Mouse (Mus musculus): Measurements from ENCODE around the gene Cdk20.

The Cdk20 gene

DNA sequence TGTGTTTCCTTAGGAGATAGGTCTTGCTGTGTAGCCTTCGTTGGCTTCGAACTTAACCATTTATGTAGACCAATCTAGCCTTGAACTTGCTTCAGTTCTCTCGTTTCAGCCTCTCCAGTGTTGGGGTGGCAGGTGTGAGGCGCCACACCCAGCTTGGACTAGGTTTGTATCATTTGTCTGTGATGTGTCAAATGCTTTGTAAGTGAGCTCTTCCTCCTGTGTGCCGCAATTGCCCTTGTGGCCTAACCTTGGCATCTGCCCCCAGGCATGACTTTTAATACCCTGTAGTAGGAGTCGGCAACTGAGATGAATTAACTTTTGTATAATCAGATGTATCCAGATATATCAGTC lies 9.5 kb upstream of the Cdk20 start:
- WGBS: 95% methylated on average over 6 of the region's 6 CpGs

DNA sequence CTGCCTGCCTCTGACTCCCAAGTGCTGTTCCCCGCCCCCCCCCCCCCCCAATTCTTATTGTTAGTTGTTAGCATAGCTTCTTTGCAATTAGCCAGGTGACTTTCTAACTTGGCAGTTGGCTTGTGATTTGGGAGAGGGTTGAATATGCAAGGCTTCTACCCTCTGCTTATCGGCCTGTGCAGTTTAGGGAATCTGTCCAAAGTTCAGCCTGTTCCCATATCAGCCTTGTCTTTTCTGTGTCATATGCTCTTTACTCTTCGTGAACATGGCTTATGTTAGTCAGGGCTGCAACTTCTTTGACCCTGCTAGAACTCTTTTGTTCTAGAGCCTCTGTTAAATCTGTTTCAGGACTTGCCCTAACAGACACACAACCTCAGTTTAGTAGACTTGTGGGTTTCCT lies 7.8 kb upstream of the Cdk20 start:
- WGBS: 82% methylated on average over 3 of the region's 3 CpGs

DNA sequence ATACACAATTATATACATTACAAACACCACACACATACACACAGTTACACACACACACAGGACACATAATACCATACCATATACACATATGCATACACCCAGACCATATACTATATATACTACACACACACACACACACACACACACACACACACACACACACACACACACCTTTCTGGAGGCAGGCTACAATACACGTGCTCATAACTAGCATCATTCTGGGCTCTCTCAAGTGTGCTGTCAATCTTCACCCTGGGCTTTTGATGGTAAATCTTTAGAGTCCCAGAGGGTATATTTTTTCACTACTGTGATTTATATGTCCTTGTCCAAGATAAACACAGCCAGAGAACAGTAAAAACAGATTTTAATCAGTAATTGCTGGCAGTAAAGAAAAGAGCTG lies 6.8 kb upstream of the Cdk20 start:
- WGBS: 73% methylated on average over 1 of the region's 1 CpGs

DNA sequence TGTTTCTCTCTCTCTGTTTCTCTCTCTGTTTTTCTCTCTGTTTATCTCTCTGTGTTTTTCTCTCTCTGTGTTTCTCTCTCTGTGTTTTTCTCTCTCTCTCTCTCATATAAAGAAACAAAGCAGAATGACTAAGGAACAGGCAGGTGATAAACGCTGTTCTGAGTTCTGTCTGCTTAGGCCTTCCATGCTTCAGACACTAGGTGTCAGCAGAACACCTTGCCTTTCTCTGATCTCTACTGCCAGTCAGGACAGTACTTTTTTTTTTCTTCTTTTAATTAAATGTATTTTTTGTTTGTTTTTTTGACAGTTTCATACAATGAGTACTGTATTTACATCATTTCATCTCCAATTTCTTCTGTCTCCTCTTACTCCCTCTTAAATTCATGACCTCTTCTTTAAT lies 2.8 kb upstream of the Cdk20 start:
- WGBS: 5% methylated on average over 1 of the region's 1 CpGs

DNA sequence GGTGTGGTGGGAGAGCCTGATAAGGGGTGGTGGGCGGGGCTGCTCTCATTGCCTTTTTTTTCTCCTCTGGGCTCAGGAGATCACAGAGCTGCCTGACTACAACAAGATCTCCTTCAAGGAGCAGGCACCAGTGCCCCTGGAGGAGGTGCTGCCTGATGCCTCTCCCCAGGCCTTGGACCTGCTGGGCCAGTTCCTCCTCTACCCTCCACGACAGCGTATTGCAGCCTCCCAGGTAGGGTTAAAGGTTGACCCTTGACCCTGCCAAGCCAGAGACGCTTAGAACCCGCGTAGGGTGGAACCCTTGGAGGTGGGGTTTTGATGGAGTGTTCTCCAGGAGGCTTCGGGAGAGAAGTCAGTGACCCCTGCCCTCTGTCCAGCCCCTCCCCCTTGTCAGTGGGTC lies 5.7 kb downstream of the Cdk20 start:
- WGBS: 83% methylated on average over 7 of the region's 7 CpGs

DNA sequence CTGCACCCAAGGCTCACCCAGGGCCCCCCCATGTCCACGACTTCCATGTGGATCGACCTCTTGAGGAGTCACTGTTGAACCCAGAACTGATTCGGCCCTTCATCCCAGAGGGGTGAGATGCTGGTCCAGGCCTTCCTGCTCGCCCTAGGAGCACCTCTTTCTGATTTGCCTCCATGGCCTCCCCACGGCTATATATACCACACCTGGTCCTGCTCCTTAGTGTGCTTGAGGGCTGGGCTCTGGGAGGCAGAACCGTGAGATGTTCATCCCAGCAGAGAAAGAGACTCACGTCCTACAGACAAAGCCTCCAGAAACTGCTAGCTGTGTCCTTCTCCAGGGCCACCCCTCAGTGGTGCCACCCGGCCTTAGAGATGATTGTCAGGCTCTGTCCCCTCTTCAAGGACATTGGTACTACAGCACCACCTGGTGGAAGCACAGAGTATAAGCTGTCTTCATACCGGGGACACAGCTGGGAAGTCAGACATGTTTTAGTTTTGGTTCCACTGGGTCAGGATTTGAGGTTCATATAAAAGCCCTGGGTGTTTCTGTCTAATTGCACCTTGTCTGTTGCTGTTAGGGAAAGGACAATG lies 6.8 kb downstream of the Cdk20 start:
- 53% methylated on average over 9 of the region's 9 CpGs for WGBS

DNA sequence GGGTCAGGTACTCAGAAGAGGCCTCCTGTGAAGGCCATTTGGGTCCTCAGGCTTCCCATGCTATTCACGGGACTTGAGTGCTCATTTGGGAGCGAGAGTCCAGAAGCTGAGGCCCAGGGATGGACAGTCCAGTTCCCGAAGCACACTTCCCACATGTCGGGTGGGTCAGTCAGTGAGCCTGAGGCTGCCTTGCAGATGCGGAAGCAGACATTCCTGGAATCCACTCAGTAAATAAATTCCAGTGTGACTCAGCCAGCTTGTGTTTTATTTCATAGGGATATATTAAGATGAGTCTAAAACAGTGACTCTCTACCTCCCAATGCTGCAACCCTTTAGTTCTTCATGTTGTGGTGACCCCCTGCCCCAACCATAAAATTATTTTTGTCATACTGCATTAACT lies 7.4 kb downstream of the Cdk20 start:
- WGBS: 73% methylated on average over 5 of the region's 5 CpGs

DNA sequence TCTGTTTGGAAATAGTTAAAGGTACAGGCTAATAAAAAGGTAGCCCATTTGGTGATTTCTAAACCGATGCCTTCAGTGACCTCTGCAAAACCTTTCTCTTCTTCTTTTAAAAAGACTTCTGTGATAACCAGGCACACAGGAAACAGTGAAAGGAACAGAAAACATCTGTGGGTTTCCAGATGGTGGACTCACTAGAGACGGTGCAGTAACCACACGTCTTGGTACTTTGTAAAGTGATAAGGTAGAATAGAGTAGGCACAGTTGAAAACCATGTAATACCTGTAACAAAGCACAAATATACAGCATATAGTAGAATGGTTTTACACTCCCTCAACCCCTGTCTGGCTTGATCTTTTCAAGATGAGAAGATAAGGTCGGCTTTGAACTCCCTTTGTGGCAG lies 8.5 kb downstream of the Cdk20 start:
- 83% methylated on average over 4 of the region's 4 CpGs for WGBS

DNA sequence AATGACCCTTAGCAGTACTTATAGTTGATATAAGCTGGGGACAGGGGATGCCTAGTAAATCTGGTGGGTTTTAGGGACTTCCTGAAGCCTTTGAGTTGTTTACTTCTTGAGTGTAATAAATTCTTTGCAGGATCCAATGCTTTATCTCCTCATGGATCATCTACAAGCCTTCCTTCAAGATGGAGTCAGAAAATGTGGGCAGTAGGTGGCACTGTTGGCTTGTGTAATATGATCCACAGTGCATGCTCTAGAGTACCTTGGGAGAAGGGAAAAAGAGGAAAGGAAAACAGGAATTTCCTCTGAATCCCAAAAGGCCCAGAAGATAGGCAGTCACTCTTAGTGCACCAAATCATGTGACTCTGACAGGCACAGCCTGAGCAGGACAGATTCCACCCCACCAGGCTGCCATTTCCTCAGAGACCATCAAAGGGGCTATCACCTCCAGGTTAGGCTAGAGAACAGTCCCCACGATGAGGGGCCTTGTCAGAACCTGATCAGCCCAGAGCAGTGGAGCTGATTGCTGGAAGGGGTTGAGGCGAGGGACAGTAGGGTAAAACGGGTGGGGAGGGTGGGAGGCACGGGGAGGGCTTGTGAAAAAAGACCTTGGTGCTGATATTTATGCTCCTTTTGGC lies 11.3 kb downstream of the Cdk20 start:
- 60% methylated on average over 4 of the region's 4 CpGs for WGBS

DNA sequence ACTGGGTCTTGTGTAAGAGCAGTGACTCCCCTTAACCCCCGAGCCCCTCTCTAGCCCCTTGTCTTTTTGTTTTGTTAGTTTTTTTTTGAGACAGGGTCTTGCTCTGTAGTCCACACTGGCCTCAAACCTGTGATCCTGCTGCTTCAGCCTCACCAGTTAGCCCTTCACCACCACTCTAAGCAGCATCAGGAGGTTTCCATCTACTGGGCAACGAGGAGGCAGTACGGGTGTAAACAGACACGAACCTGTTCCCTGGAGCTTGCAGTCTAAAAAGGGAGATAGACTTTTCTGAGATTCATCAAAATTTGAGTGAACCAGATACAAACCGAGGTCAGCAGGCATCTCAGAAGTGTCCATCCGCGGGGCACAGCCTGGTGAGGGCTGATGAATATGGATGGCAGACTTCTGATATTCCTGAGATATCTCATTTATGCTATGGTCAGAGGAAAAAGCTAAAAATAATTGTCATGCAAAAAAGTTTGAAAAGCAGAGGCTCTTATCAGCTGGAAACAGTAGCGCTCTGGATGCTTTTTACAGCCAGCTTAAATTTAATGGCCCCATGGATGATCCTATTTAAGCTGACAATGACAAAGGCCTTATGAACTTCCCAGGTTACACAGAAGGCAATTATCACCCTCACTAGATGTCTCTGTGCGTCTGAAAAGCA lies 13.3 kb downstream of the Cdk20 start:
- 80% methylated on average over 9 of the region's 9 CpGs for WGBS

DNA sequence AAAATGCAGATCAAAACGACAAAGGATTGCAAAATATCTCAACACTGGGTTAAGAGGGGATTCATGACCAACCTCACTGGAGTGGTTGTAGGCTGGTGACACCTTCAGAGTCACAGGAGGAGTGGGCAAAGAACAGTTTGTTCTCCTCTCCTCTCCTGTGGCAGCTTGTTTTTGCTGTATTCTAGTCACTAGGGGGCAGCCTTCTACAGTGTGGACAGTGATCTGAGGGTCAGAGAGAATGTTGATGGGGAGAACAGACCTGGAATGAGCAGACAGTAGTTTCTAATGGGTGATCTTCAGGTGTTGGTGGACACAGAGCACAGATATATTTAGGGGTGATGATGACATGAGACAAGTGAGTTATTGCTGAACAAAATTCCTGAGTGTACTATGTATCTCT lies 15.8 kb downstream of the Cdk20 start:
- 3% methylated on average over 1 of the region's 1 CpGs for WGBS

DNA sequence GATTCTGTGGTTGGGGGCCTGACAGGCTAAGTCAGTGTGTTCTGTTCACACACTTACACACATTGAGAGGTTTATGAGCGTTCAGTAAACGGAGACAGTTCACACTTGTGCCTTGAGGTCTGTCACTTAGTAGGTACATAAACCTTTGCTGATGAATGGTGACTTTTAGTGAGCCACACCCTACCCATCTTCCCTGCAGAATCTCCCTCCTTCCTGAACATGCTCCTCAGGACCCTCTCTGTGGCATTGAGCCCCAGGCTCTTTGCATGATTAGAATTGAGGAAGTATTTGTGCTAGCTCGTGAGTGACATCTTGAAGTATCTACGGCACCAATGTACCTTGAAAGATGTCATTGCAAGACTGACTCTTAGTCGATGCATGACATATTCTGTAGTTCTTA lies 16.6 kb downstream of the Cdk20 start:
- 84% methylated on average over 5 of the region's 5 CpGs for WGBS

DNA sequence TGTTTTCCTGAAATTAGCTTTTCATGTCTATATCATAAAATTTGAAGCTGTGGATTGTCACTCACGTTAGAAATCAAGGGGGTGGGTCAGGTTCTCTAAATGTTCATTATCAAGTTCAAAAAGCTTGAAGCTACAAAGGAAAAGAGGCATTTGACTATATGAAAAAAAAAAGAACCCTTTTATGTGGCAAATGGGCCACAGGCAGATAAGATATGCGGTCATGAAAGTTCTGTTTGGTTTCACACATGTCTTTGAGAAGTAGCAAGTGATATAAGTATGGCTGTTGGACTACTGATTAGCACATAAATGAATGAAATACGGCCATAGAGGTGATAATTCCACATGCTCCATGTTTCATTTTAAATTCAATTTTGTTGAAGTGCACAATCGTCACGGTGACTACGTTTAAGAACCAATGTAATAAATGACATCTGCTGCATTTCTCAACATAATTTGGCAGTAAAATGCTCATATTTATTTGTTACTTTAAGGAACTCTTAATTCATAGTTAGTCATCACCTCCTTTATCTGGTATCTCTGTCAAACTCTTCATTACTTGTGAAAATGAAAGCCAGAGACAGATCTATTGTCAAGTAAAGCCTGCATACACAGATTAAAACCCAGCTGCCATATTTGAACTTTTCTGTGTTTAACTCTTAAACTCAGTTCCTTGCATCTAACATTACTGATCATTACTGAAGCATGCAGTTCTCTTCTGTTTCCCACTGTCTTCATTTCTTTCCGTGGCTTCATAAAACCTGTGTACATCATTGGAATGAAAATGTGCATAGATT lies 18.1 kb downstream of the Cdk20 start:
- 79% methylated on average over 7 of the region's 7 CpGs for WGBS

DNA sequence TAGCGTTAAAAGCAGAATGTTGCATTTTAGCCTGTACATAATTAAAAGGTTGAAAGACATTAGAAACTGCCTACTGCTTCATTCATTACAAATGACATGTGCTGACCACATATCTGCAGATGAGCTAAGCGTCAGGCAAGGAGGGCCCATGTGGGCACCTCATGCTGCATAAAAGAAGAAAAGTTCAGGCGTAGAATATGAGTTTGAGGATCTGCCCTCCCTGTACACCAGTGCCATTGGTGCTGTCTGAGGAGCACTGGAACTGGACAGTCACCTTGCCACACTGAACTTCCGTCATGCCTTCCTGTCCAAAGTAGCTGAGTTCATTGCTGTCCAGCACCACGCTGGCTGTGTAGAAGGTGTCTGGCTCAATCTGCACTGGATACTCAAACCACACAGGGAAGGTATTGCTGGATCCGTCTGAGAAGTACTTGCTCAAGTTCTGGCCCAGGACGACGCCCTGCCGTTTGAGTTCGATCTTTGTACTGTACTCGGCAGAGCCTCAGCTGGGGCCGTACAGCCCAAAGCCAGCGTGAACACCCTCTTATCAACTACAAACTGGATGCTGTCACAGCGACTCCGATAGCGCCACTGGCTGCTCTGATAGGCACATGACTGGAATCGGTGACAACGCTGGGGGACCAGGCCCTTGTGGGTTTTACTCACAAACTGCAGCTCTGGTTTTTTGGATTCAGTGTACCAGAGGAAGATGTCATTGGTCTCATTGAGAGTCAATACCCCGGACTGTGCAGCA lies 25.3 kb downstream of the Cdk20 start:
- WGBS: 94% methylated on average over 19 of the region's 19 CpGs

DNA sequence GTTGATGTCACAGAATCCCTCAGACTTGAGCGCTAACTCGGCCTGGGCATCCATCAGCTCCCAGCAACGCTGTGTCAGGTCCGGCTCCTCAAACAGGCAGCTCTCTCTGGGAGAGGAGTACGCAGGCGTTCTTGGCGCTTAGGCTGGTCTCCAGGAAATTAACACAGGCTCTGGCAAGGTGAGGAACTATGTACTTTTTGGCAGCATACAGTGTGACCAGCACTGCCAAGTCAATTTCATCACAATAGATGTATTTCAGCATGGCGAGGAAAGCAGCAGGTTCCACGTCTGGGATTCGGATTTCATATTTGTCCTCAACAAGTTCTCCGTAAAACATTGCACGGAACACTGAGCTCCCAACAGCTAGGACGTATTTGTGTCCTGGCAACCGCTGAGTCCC lies 26.1 kb downstream of the Cdk20 start:
- WGBS: 86% methylated on average over 14 of the region's 14 CpGs

DNA sequence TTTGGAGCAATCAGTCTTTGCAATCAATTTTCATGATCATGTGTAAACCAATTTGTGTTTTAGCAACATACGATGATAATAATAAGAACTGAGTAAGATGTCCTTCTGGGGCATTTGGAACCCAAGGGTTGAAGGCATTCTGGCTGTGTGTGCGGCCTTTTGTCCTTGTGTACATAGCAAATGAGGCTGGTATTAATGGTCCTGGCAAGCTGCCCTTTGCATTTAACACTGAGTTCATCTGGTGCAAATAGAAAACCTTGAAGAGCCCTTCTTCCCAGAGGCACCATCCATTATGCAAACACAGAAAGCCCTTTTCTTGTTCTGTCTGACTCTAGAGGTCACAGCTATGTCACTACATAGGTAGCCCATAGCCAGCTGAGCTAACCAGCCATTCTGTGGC lies 30.5 kb downstream of the Cdk20 start:
- 67% methylated on average over 2 of the region's 2 CpGs for WGBS

DNA sequence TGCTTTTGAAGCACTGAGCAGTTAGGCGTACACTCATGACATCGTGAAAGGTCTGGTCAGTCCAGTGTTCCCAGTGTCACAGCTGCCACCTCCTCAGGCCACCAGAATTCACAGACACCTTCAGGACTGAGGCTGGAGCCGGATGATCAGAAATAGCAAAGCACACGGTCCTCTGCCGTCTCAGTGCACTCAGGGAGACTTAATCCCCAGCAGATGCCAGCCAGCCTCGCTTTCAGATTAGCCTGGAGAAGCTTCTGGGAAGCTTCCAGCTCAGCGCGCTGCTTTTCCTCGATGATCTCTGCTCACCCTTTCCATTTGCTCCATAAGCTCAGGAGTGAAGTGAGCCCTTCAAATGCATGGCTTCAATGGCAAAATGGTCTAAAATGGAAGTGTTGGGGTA lies 33.1 kb downstream of the Cdk20 start:
- WGBS: 39% methylated on average over 9 of the region's 9 CpGs

DNA sequence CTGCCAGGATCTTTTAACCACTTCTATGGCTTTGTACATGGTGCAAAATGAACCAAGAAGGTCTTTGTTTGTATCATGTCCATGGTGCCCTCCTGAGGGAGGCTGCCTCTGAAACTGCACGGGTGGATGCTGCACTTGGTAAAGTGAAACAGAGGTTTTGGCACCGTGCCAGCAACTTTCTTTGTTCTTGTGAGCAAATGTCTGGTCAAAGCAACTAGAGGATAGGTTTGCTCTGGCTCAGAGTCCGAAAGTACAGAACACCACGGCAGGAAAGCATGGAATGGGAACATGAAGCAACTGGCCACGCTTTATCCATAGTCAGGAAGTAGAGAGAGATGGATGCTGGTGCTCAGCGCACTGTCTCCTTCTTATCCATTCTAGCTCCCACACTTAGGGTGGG lies 35.8 kb downstream of the Cdk20 start:
- 52% methylated on average over 6 of the region's 6 CpGs for WGBS

DNA sequence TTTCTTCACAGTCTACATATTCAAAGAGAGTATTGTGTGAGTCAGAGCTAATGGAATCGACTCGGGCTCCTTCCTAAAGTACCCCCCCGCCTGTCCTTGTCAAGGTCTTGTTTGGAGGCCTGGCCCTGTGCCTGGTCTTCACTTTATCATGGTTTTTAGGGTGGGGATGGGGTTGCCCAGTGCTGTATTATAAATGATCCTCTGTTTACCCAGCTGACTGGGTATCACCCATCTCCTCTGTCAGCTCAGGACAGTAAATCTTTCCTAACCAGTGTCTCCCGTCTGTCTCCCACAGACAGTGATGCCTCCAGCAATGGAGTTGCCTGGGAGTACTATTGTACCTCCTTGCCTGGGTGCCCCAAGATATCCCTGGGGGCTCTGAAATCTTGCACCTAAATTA lies 45.9 kb downstream of the Cdk20 start:
- 58% methylated on average over 4 of the region's 4 CpGs for WGBS

DNA sequence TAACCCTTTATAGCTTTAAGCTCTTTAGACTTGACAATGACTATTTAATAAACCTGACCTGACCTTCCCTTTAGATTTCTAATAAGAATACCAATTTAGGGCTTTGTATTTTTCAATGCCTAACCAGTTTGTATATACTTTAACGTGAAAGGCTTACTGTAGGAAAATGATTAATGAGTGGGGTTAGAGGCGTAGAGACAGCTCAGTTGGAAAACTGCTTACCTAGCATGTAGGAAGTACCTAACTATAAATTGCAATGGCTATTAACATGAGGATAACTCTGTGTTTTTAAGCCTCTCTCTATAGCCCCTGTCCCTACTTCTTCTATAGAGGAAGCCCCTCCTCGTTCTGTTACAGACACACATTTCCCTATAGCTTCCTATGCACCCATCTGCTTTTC lies 47.8 kb downstream of the Cdk20 start:
- WGBS: 84% methylated on average over 3 of the region's 3 CpGs

DNA sequence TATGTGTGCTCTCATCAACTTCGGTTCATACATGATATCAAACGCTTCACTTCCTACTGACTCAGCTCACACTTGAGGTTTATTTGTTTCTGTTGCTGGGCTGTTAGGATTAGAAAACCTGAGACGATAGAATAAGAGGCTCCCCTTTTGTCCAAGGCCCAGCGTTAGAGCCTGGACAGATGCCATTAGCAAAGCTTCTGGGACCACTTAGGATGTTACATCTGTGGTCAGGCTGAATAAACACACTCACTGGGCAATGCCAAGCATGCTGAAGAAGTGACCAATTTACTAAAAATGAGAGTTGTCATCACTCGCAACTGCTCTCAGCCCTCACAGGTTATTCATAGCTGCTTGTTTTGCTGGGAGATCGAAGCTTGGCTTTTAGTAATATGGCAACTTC lies 57.8 kb downstream of the Cdk20 start:
- WGBS: 69% methylated on average over 6 of the region's 6 CpGs
